Mouse (Mus musculus) layer of hippocampus, adult 8-10 months (tissue): ENCODE measurements around the gene Aplnr. TPM values are rescaled to one million over a fixed set of nuclear protein-coding genes. Genes with fewer than 3 reads are reported as not detected.

Experiments used
- DNase-seq, 2 experiments: peaks; one replicate each; pipeline ENCODE4 v3.0.0; 2022; ENCODE audit warnings: low spot score in 2 of 2
- total RNA-seq, 4 experiments: library from RNA; stranded (reverse); gene quantifications; 2 replicates each; pipeline ENCODE4 v1.2.4; 2022

Gene Aplnr
- total RNA-seq, 4 experiments from 2014 or later: 0.13 to 1.4 (median 0.59) TPM

GRCm38 (mm10) chr2:85136831-85137520 lies 951 bp downstream of the Aplnr start:
- no peak for DNase-seq

DNA sequence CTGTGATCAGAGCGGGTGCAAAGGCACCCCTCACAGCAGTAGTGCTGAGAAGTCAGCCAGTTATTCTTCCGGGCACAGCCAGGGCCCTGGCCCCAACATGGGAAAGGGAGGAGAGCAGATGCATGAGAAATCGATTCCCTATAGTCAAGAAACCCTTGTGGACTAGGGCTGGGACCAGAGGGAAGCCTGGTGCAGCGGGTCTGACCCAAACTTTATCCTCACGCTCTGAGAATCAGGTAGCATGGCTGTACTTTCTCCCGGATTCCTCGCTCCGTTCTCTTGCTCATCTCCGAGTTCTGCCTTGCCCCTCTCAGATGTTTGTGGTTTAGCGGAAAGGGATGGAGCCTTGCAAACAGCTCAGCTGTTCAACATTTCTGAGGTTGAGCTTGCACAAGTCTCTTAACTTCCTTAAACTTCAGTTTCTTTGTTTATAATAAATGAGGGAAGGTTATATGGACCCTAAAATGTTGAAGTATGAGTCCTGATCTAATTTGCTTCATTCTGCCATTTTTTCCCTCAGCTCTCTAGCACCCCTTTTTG lies 1.6 kb downstream of the Aplnr start:
- DNase-seq: no peak

DNA sequence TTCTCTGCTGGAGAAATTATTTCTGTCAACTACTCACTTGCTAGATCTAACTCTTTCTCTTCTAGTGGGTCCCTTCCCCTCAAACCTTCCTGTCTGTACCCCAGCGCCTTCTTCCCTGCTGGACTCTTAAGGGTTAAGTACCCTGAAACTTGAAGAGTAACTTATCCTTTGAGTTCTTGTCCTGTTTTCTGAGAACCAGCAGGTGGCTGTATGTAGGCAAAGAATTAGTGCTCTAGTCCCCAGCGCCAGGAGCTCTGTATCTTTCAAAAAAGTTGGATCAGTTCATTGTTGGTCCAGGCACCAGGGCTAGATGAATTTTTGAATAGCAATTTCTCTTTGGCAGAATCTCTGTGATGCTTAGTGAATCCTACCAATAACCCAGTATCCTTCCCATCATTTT lies 2.1 kb downstream of the Aplnr start:
- no peak for DNase-seq

GRCm38 (mm10) chr2:85139393-85139792 lies 3.4 kb downstream of the Aplnr start:
- DNase-seq: no peak

- DNase-seq: no peak
Observed at GRCm38 (mm10) chr2:85139846-85140245, 3.8 kb downstream of the Aplnr start.

- no peak for DNase-seq
Observed at GRCm38 (mm10) chr2:85140833-85141232, 4.8 kb downstream of the Aplnr start.

DNA sequence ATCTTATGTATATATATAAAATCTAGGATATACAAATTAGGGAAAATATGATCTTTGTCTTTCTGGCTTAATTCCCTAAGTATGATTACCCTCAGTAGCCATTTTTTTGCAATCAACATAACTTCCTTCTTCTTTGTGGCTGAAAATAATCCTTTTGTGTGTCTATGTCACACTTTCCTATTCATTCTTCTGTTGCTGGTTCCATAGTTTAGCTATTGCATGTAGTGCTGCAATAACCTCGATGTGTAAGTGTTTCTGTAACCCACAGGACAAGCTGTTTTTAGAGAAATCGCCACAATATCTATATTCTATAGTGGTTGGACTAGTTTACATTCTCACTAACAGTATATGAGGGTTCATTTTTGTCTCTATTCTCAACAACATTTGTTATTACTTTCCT lies 8.9 kb downstream of the Aplnr start:
- no peak for DNase-seq

DNA sequence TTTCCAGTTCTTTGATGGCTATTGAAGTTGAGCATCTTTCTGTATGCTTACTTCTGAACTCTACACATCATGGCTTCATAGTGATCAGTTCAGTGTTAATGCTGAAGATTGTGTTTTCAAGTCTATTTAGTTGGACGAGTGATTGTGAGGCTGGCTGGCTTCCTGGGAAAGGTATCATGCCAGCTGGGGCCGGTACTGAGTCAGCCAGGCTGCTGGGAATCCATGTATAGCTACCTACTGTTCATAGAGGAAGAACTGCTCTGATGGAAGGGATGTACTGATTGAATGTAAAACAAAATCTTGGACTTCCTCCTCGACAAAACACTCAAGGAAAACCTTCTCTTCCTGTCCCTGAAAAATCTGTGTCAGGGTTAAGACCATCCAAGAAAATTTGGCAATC lies 9.3 kb downstream of the Aplnr start:
- no peak for DNase-seq

DNA sequence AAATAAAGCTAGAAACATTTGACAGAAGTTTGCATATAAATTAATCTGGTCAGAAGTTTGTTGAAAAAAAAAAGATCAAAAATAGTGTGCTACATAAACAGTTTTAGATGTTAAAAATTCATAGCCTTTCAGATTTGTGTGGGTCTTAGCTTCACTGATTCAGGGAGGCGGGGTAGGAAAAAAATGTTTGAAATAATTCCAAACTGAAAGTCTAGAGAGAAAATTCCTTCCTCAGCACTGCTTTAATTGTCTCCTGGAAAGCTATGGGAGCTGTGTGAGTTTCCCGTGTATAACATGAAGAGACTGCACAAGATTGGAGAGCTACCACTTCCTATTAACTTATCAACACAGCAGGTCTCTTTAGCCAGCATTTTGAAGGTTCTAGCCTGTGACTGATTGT lies 11.5 kb downstream of the Aplnr start:
- no peak for DNase-seq

DNA sequence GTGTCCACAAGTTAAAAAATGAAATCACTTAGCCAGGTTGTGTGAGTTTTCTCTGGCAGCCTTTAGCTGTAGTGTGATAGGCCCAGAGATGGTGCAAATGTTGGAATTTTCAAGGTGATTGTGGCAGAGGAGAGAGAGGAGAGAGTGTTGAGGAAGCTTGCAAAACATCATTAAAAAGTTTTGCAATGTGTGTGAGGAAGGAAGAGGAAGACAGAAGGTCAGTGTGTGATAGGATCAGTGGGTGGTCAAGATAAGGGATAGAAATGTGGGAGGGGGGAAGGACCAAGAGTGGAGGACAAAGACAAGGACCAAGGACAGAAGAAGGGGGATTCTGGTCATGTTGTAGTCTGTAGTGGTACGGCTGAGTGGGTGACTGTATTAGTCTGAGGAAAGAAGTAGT lies 14.3 kb downstream of the Aplnr start:
- no peak for DNase-seq

DNA sequence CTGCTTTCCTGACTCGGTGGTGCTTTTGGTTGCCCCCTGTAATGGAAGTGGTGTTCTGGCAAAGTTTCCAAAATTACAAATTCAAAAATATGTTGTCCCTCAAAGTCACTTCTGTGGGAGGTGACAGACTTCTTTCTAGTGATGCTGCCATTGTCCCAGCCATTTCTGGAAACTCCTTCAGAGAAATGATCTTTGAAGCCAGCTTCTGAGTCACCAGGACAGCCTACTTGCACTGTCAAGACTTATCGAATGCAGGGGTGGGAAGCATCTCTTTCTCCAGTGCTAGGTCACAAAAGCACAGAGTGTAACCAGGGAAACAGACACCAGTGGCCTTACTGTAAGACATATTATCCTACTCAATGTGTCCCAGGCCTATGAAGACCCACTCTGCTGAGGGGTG lies 15.2 kb downstream of the Aplnr start:
- no peak for DNase-seq

- DNase-seq: no peak
Observed at GRCm38 (mm10) chr2:85155334-85155733, 19.3 kb downstream of the Aplnr start.

DNA sequence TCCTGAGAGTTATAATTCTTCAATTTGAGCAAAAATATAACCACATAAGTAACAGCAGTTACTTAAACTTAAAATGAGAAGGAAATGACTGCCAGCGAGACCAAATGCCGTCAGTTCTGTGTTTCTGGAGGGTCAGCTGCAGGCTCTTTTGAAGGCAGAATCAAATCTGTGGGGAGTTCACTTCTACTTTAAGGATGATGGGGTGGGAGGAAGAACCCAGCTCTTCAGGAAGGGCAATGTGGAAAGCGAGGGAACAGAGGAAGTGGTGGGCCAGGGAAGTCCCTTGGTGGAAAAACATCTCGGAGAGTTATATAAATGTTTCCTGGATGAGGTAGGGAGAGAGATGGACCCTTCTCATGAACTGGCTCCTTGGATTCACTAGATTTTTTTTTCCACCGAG lies 20.1 kb downstream of the Aplnr start:
- DNase-seq: no peak

DNA sequence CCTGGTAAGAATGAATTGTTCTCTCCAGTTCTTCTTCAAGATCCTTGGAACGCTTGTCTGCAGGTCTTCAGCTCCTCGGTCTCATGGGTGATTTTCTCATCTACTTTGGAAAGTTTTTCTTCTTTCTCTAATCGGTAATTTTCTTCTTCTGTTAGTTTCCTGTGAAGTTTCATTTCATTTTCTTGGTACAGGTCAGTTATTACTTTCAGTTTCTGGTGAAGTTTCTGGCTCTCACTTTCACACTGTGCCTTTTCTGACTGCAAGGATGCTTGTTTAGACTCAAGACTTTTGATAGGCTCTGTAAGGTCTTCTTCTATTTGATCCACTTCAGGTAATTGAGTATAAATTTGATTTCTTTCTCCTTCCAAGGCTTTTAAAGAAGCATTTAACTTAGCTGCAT lies 21.4 kb downstream of the Aplnr start:
- DNase-seq: no peak

- no peak for DNase-seq
Observed at GRCm38 (mm10) chr2:85160901-85161637, 25.0 kb downstream of the Aplnr start.

- no peak for DNase-seq
Observed at GRCm38 (mm10) chr2:85161638-85162093, 25.6 kb downstream of the Aplnr start.

GRCm38 (mm10) chr2:85163311-85164047 lies 27.5 kb downstream of the Aplnr start:
- no peak for DNase-seq

- DNase-seq: no peak
Observed at GRCm38 (mm10) chr2:85167624-85168023, 31.6 kb downstream of the Aplnr start.

- DNase-seq: no peak
Observed at GRCm38 (mm10) chr2:85168327-85168726, 32.3 kb downstream of the Aplnr start.

DNA sequence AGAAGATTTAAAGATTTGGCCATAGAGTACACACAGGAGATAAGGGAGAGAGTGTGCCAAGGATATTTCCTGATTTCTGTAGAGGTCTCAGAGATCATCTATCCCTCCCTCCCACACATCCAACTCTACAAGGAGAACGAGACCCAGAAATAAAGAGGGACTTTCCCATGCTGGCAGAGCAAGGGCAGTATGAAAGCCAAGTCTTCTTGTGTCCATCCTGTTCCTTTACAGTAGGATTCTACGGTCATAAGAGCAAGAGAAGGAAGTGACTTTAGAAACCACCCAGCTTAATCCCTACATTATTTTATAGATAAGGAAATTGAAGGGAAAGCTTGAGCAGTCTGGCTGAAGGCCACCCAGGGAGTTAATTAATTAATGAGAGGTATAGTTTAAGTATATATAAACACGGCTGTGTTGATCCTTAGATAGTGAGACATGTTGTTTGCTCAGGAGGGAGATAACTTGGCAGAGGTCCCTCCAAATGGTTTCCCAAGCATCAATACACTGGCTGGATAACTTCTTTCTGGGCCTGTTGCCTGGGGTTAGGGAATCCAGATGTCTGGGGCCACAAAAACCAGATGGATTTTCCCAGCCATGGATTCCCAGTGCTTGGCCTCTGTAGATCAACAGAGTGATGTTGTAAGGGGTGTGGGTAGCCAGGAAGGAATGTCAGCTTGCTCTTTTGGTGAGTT lies 36.2 kb downstream of the Aplnr start:
- DNase-seq: no peak

DNA sequence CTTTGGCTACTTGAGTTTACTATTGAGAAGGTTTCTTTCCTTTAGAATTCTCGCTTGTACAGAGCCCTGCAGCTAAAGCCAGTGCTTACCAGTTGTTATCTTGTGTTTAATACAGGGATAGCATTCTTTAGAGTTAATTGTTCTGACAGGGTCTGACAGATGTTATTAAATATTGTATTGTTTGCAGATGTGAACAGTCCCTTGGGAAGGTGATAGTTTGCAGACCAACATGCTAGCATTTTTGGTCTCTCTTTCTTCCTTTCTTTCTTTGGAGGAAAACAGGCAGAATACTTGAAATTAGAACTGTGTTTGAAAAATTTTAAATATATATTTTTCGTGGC lies 36.7 kb downstream of the Aplnr start:
- no peak for DNase-seq

DNA sequence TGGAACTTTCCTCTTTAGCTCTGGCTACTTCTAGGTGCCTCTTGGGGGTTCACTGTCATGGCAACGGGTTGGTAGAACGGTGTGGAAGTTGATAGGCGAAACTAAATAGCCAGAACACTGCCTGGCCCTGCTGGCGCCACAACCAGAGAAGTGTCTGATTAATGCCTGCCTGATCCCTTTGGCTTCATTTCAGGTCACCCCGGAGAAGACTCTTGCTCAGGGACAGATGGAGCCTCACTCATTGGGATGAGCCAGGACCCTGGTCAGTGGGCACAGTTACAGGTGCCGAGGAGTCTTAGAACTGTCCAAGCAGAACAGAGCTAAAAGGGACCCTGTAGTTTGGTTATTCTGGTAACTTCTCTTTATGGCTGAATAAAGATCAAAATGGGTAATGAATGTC lies 37.5 kb downstream of the Aplnr start:
- no peak for DNase-seq
